Comparison of ENCODE assay signal across 8 mouse cellular contexts in the genomic region with DNA sequence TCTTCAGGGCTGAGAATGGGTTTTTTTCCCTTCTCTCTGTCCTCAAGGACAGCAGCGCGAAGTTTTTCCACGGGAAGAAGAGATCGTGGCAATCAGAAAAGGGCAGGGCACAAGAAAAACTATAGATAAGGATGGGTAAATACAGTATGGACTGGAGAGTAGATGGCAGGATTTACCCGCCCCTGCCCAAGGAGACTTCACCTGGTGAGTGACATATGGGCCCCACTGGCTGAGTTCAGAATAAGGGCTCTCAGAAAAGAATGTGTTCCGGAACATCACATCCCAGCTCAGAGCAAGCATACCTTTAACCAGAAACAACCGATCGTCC. TPM values are rescaled to one million over a fixed set of nuclear protein-coding genes. Genes with fewer than 3 reads are reported as not detected.
DNase-seq lines count a peak whose midpoint lies in the region; ATAC-seq lines count a peak whose summit lies in the region.

No protein-coding gene starts in this region.

- H3K4me2 ChIP-seq in heart, embryonic 15.5 days: peak overlapping the region; percentile 66
- H3K4me2 ChIP-seq in hindbrain, embryonic 12.5 days (replicated peaks): peak overlapping the region; percentile 79
- peak overlapping the region; percentile 61 for H3K4me2 ChIP-seq in midbrain, embryonic 11.5 days

- peak overlapping the region; percentile 68 for H3K9ac ChIP-seq in heart, embryonic 15.5 days
- H3K9ac ChIP-seq in hindbrain, embryonic 12.5 days: peak overlapping the region; percentile 70
- peak overlapping the region; percentile 74 for H3K9ac ChIP-seq in midbrain, embryonic 11.5 days (ENCODE audit: low read length)

- WGBS in heart, embryonic 15.5 days: 2% methylated on average over 8 of the region's 8 CpGs
- under 1% methylated on average over 8 of the region's 8 CpGs for WGBS in hindbrain, embryonic 12.5 days
- WGBS in midbrain, embryonic 11.5 days: under 1% methylated on average over 8 of the region's 8 CpGs

- H3K27me3 ChIP-seq in heart, embryonic 15.5 days: peaks cover 3% of the 10 kb centered on the region; the same call in 1 of the 2 replicates
- H3K27me3 ChIP-seq in hindbrain, embryonic 12.5 days: no peaks in the 10 kb centered on the region
- no peaks in the 10 kb centered on the region for H3K27me3 ChIP-seq in midbrain, embryonic 11.5 days (ENCODE audit: control insufficient read depth, insufficient read depth, low read length)

- ATAC-seq in heart, embryonic 15.5 days (replicated peaks; ENCODE audit: insufficient number of reproducible peaks, insufficient read depth, low FRiP score, low read depth): peak; percentile 30
- ATAC-seq in hindbrain, embryonic 12.5 days (ENCODE audit: low FRiP score): peak; percentile 62
- peak; percentile 61 for ATAC-seq in midbrain, embryonic 11.5 days (ENCODE audit: low FRiP score)

- H3K4me1 ChIP-seq in heart, embryonic 15.5 days (replicated peaks): peaks cover 16% of the 10 kb centered on the region
- peaks cover 13% of the 10 kb centered on the region for H3K4me1 ChIP-seq in hindbrain, embryonic 12.5 days
- H3K4me1 ChIP-seq in midbrain, embryonic 11.5 days (ENCODE audit: control insufficient read depth, insufficient read depth, low read length): no peaks in the 10 kb centered on the region; the same call in 1 of the 2 replicates

- H3K4me3 ChIP-seq in heart, embryonic 15.5 days: peak overlapping the region; percentile 61
- peak overlapping the region; percentile 59 for H3K4me3 ChIP-seq in hindbrain, embryonic 12.5 days
- peak overlapping the region; percentile 70 for H3K4me3 ChIP-seq in midbrain, embryonic 11.5 days (ENCODE audit: low read depth, low read length)

- DNase-seq in heart, adult 8-10 months (ENCODE audit: low spot score): no peak
- DNase-seq in MEL-GATA-1-ER (ENCODE audit: extremely low read depth, low read depth): peak; percentile 26
- no peak for DNase-seq in midbrain, embryonic 11.5 days (ENCODE audit: low spot score, missing footprints)
- no peak for DNase-seq in thymus, postnatal 36 days
- DNase-seq in right cerebral cortex, postnatal 4 days: no peak
- DNase-seq in T-cell, adult 2 months (ENCODE audit: low spot score): no peak

- peak overlapping the region; percentile 16; the same call in 1 of the 2 replicates for H3K27ac ChIP-seq in heart, embryonic 15.5 days
- H3K27ac ChIP-seq in hindbrain, embryonic 12.5 days: no peak overlapping the region
- H3K27ac ChIP-seq in midbrain, embryonic 11.5 days (ENCODE audit: low read depth, low read length): no peak overlapping the region

- peaks cover 2% of the 10 kb centered on the region; the same call in 1 of the 2 replicates for H3K36me3 ChIP-seq in heart, embryonic 15.5 days
- H3K36me3 ChIP-seq in hindbrain, embryonic 12.5 days: no peaks in the 10 kb centered on the region
- H3K36me3 ChIP-seq in midbrain, embryonic 11.5 days (ENCODE audit: control insufficient read depth, insufficient read depth, low read length): no peaks in the 10 kb centered on the region

- no peaks in the 10 kb centered on the region for H3K9me3 ChIP-seq in heart, embryonic 15.5 days (replicated peaks)
- no peaks in the 10 kb centered on the region for H3K9me3 ChIP-seq in hindbrain, embryonic 12.5 days (replicated peaks)
- H3K9me3 ChIP-seq in midbrain, embryonic 11.5 days (ENCODE audit: control insufficient read depth, low read length): no peaks in the 10 kb centered on the region

RNA-seq across cellular contexts. Expression of a gene that starts 0.3 kb away (rescaled TPM):
- polyA plus RNA-seq in heart, embryonic 15.5 days (2015; fragmentation: Nextera tagmentation; extraction: Ambion mirVana): 107 and 118 TPM in 2 replicates
- 100 to 1,000 TPM; 163 to 170 (median 167) TPM for total RNA-seq in heart, adult 8-10 months (2022)
- polyA plus RNA-seq in hindbrain, embryonic 12.5 days (2016; fragmentation: Nextera tagmentation; extraction: Ambion mirVana): 114 and 115 TPM in 2 replicates
- 129 and 144 TPM in 2 replicates for polyA plus RNA-seq in midbrain, embryonic 11.5 days (2014; fragmentation: Nextera tagmentation; extraction: Ambion mirVana)

RNA-seq across cellular contexts. Expression of a gene that starts 21.2 kb away (rescaled TPM):
- polyA plus RNA-seq in heart, embryonic 15.5 days (2015; fragmentation: Nextera tagmentation; extraction: Ambion mirVana): not detected in 2 replicates
- under 1 TPM; 0.19 to 0.41 (median 0.36) TPM for total RNA-seq in heart, adult 8-10 months (2022)
- polyA plus RNA-seq in hindbrain, embryonic 12.5 days (2016; fragmentation: Nextera tagmentation; extraction: Ambion mirVana): not detected in 2 replicates
- not detected in 2 replicates for polyA plus RNA-seq in midbrain, embryonic 11.5 days (2014; fragmentation: Nextera tagmentation; extraction: Ambion mirVana)

RNA-seq across cellular contexts. Expression of a gene that starts 52.6 kb away (rescaled TPM):
- 1.3 and 1.9 TPM in 2 replicates for polyA plus RNA-seq in heart, embryonic 15.5 days (2015; fragmentation: Nextera tagmentation; extraction: Ambion mirVana)
- total RNA-seq in heart, adult 8-10 months (2022): 1 to 10 TPM; 4.4 to 5.6 (median 5.0) TPM
- polyA plus RNA-seq in hindbrain, embryonic 12.5 days (2016; fragmentation: Nextera tagmentation; extraction: Ambion mirVana): 6.1 and 7.2 TPM in 2 replicates
- polyA plus RNA-seq in midbrain, embryonic 11.5 days (2014; fragmentation: Nextera tagmentation; extraction: Ambion mirVana): 2.0 TPM in 2 replicates
